Mouse (Mus musculus) C2C12 (cell line): ENCODE results near the gene Zzz3.

ENCODE experiments used
- CEBPB ChIP-seq: IDR thresholded peaks from one replicate; pipeline ENCODE4 v1.6.1; 2011; ENCODE audit warnings: low read depth, mild to moderate bottlenecking, control low read depth, moderate library complexity
- CTCF ChIP-seq: IDR thresholded peaks from one replicate; pipeline ENCODE4 v1.5.1; 2011; ENCODE audit not compliant: control insufficient read depth, insufficient read depth, insufficient read length

- no peak for TF ChIP-seq CTCF
- TF ChIP-seq CEBPB = no peak
Measured at GRCm38 (mm10) chr3:152508419-152508993, 113.2 kb downstream of the Zzz3 start.
